Mouse (Mus musculus) G1E (cell line): ENCODE data around the gene Pithd1.

Experiments used
- CTCF ChIP-seq: IDR thresholded peaks from 2 replicates; pipeline ENCODE4 v1.5.1; 2012; ENCODE audit warnings: low read depth, low read length, inconsistent platforms, mixed read lengths
- GATA1 ChIP-seq: IDR thresholded peaks from 2 replicates; pipeline ENCODE4 v1.6.1; 2012; ENCODE audit warnings: borderline replicate concordance, low read length, inconsistent platforms, mixed read lengths
- GATA2 ChIP-seq: IDR thresholded peaks from 2 replicates; pipeline ENCODE4 v1.6.1; 2012; ENCODE audit warnings: low read depth, low read length, inconsistent platforms, borderline replicate concordance

DNA sequence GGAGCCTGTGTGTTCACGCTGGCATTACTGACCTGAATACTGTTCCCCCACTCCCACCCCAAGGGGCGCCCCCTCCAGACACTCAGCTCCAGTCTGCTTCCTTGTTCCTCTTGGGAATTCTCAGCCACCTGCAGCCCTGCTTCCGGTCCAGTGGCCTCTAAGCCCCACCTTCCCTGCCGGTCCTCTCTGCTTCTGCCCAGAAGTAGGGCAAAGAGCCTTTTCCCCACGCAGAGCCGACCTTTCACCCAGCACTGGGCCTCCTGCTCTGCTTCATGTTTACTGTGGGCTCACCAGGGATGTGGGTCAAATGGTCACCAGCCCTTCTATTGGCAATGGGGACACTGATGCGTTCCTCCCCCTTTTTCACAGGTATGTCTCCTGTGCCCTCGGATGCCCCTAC lies 28.7 kb downstream of the Pithd1 start:
- TF ChIP-seq GATA2: no peak
- TF ChIP-seq CTCF: no peak
- no peak for TF ChIP-seq GATA1
